Mouse (Mus musculus) CD8-positive naive resting alpha-beta T cell, adult 2 months (primary cell): ENCODE results near the gene Wwp2.

Source experiments
- DNase-seq, 2 experiments: peaks; one replicate each; pipeline ENCODE4 v3.0.0; 2022; ENCODE audit warnings: low read depth in 2 of 2, low spot score in 2 of 2

Gene Wwp2

GRCm38 (mm10) chr8:107603026-107603425 is 166.9 kb downstream of the Wwp2 start:
- DNase-seq: peak; percentile 18 to 49
